Mouse (Mus musculus) kidney, postnatal 36 days (tissue): ENCODE measurements around the gene Slc35f5.

Experiments used
- DNase-seq, 2 experiments: peaks; one replicate each; pipeline ENCODE4 v3.0.0; 2021 to 2022; ENCODE audit warnings: mixed read lengths in 2 of 2

The Slc35f5 gene

GRCm38 (mm10) chr1:125560259-125561192 is at the start of gene Slc35f5:
TSS of gene Slc35f5 (plus strand) at chr1:125560595.
- DNase-seq: peak; percentile 99

DNA sequence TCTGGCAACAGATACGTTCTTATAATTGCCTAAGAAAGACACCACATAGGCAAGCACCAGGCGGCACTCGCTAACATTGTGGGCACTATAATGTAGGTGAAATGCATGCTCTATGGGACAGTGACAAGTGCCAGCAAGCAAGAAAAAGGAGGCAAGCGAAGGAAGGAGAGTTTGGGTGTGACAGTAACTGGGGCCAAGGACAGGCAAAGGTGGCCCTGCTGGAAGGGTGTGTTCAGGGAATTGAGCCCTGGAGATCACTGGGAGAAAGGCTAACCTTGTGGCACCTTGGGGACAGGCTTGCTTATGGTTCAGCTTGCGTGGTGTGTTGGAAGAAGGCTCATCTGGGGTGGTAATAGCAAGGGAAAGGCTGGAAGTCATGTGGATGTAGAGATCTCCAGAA is 45.7 kb upstream of the Slc35f5 start:
- DNase-seq: no peak

- DNase-seq: peak in 1 of 2 experiments; percentile 10
These were observed 43.3 kb upstream of the Slc35f5 start for GRCm38 (mm10) chr1:125516910-125517659.

- DNase-seq: peak; percentile 83 to 87
These were observed 41.2 kb upstream of the Slc35f5 start for GRCm38 (mm10) chr1:125519107-125519611.

DNA sequence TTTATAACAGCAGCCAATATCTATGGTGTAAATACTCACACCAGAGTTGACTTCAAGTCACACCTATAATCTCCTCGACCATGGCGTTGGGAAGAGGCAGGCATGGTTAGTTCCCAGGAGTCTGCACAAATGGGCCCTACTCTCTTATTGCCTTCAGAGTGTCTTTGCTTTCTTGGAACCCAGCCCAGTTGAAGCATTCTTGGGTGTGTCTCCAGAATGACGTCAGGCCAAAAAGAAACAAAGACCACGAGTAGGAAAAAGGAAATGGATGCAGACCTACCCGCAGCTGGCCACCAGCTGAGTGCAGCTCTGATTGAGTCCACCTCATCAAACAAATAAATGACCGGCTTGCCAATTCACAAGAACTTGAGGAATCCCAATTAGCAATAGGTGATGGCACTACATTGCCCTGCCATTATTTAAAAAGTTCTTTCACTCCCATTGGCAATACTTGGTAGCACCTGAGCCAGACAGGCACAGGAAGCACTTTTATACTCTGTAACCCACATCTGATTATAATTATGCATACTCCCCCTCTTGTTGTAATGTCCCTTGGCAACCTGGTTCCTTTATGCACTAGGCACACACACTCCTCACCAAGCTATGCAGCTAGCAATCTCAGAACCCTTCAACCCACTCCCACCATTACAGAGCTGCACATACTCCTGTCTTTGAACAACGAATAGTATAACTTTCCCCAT is 34.3 kb upstream of the Slc35f5 start:
- peak; percentile 23 to 37 for DNase-seq

DNA sequence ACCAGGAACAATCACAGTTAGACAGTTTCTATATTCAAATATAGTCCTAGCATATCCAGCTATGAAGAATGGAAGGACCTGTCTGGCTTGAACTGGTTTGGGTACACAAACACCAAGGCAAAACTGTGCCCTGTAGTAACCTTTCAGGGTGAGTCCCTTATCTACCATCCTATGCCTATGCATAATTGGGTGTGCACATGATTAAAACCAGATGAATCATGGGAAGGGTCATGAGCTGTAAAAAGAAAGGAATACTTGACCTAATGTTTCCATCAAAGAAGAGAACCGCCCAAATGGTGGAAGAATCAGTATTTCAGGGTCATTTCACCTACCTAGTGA is 33.8 kb upstream of the Slc35f5 start:
- no peak for DNase-seq

GRCm38 (mm10) chr1:125527364-125527763 is 33.0 kb upstream of the Slc35f5 start:
- DNase-seq: no peak

- peak; percentile 31 to 67 for DNase-seq
These were observed 27.0 kb upstream of the Slc35f5 start for GRCm38 (mm10) chr1:125533180-125533912.

GRCm38 (mm10) chr1:125537131-125537530 is 23.3 kb upstream of the Slc35f5 start:
- no peak for DNase-seq

- no peak for DNase-seq
These were observed 22.6 kb upstream of the Slc35f5 start for GRCm38 (mm10) chr1:125537776-125538175.

GRCm38 (mm10) chr1:125539312-125539711 is 21.1 kb upstream of the Slc35f5 start:
- no peak for DNase-seq

GRCm38 (mm10) chr1:125542008-125542999 is 18.1 kb upstream of the Slc35f5 start:
- peak; percentile 17 to 40 for DNase-seq

DNA sequence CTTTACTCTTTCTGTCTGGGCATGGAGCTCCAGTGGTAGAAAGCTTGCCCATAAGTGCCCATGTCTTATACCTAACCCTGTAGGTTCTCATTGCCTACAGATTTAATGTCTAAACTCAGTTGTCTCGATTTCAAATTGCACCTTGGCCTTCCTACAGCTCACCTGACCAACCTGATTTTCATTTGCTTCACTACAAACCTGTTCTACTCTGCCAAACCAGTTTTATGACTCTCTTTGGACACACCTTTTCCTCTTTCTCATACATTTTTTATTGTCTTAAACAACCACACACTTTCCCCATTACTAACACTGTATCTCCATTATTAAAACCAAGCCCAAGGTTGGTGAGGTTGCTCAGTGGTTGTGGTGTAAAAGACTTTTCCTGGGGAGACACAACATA is 10.5 kb upstream of the Slc35f5 start:
- no peak for DNase-seq

DNA sequence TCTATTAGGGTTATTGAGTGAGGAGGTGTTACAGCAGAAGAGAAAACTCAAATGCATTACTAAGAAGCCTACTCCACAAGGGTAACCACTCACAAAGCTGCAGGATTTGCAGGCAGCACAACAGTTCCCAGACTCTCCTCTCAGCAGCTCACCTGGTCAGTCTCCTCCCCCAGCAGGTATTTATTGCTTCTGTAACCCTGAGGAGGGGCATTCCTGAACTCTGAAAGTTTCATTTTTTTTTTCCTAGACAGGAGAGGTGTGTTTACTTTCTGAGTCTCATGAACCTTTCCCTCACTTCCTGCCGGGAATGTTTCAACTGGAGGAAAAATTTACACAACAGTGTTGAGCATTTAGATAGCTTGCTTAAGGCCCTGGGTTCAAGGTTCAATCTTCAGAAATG is 10.0 kb upstream of the Slc35f5 start:
- no peak for DNase-seq

DNA sequence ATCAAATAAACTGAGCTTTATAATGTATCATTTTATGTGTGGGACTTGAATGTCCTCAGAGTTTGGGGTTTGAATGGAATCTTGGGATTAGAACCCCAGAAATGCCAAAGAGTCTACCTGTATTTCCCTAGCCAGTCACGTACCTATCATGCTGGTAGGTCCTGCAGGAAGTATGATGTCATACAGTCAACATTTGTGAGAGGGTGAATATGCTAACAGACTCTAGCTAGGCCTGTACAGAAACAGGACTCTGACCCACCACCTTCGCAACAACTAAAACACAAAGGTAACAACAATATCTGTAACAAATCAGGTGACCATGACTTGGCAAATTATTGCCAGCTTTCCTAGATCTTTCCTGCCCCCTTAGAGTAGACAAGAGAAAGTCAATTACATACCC is 8.8 kb upstream of the Slc35f5 start:
- no peak for DNase-seq

- DNase-seq: no peak
These were observed 1.1 kb upstream of the Slc35f5 start for GRCm38 (mm10) chr1:125559261-125559660.

DNA sequence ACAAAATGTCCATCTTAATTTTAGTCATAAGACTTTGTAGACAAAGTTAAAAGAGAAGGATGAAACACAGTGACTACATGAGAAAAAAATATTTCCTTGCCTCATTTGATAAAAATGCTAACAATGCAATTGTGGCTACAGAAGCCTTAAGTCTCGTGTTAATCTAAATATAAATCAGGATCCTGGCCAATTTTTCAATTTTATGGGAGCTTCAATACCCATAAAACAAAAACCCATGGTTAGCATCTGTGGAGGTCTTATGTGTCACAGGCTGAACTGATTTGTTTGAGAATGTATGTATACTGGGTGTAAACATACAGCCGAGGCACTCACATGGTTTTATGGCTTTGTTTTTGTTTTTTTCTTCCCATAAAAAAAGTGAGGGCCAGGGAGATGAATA is 674 bp upstream of the Slc35f5 start:
- DNase-seq: no peak

- DNase-seq: peak; percentile 56 to 71
These were observed 811 bp downstream of the Slc35f5 start for GRCm38 (mm10) chr1:125561206-125561605.

- DNase-seq: no peak
These were observed 1.4 kb downstream of the Slc35f5 start for GRCm38 (mm10) chr1:125561841-125562240.

- DNase-seq: no peak
These were observed 7.7 kb downstream of the Slc35f5 start for GRCm38 (mm10) chr1:125568126-125568525.

DNA sequence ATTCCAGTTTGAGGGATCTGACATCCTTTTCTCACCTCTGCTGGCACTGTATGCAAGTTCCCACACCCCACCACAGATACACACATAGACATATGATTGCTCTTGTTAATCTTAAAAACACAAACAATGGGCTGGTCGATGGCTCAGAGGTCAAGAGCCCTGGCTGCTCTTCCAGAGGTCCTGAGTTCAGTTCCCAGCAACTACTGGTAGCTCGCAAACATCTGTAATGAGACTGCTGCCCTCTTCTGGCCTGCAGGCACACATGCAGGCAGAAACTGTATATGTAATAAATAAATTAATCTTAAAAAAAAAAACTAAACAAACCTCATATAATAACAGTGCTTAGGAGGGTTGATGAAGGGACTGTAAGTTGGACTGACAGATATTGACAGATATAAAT is 13.8 kb downstream of the Slc35f5 start:
- DNase-seq: peak in 1 of 2 experiments; percentile 54
